Mouse (Mus musculus) 416B (cell line): ENCODE measurements around the gene Invs.

Experiments
- DNase-seq: peaks from one replicate; pipeline ENCODE4 v3.0.0; 2011; ENCODE audit warnings: low read depth

Gene Invs

GRCm38 (mm10) chr4:48279498-48280134 is at the start of gene Invs, which contains the start of gene Erp44:
TSS of gene Invs (plus strand) at chr4:48279760.
TSS of gene Erp44 (minus strand) at chr4:48279558.
- DNase-seq: peak; percentile 98

GRCm38 (mm10) chr4:48236721-48237120 is 42.8 kb upstream of the Invs start:
- no peak for DNase-seq

- DNase-seq: no peak
Measured at GRCm38 (mm10) chr4:48239046-48239445, 40.5 kb upstream of the Invs start.

GRCm38 (mm10) chr4:48242482-48242881 is 37.1 kb upstream of the Invs start:
- DNase-seq: peak; percentile 26

GRCm38 (mm10) chr4:48243737-48244136 is 35.8 kb upstream of the Invs start:
- DNase-seq: peak; percentile 20

GRCm38 (mm10) chr4:48244280-48244679 is 35.3 kb upstream of the Invs start:
- DNase-seq: no peak

- peak; percentile 48 for DNase-seq
Measured at GRCm38 (mm10) chr4:48253266-48253665, 26.3 kb upstream of the Invs start.

- DNase-seq: no peak
Measured at GRCm38 (mm10) chr4:48258045-48258444, 21.5 kb upstream of the Invs start.

- no peak for DNase-seq
Measured at GRCm38 (mm10) chr4:48267683-48268082, 11.9 kb upstream of the Invs start.

GRCm38 (mm10) chr4:48268127-48268526 is 11.4 kb upstream of the Invs start:
- DNase-seq: no peak

- no peak for DNase-seq
Measured at GRCm38 (mm10) chr4:48270532-48270931, 9.0 kb upstream of the Invs start.

GRCm38 (mm10) chr4:48271838-48272237 is 7.7 kb upstream of the Invs start:
- no peak for DNase-seq

GRCm38 (mm10) chr4:48273119-48273829 is 6.3 kb upstream of the Invs start:
- no peak for DNase-seq

- DNase-seq: no peak
Measured at GRCm38 (mm10) chr4:48275736-48276135, 3.8 kb upstream of the Invs start.

GRCm38 (mm10) chr4:48277011-48277410 is 2.5 kb upstream of the Invs start:
- no peak for DNase-seq

GRCm38 (mm10) chr4:48278757-48279497 is 633 bp upstream of the Invs start:
- peak; percentile 64 for DNase-seq

- DNase-seq: no peak
Measured at GRCm38 (mm10) chr4:48281121-48281520, 1.6 kb downstream of the Invs start.

GRCm38 (mm10) chr4:48287086-48287757 is 7.7 kb downstream of the Invs start:
- DNase-seq: no peak

- no peak for DNase-seq
Measured at GRCm38 (mm10) chr4:48314814-48315213, 35.3 kb downstream of the Invs start.

- DNase-seq: no peak
Measured at GRCm38 (mm10) chr4:48316036-48316435, 36.5 kb downstream of the Invs start.

GRCm38 (mm10) chr4:48321276-48321675 is 41.7 kb downstream of the Invs start:
- DNase-seq: peak; percentile 54

GRCm38 (mm10) chr4:48322095-48322494 is 42.5 kb downstream of the Invs start:
- peak; percentile 70 for DNase-seq
